Mouse (Mus musculus): ENCODE data around the gene Olfr320. TPM values are rescaled to one million over a fixed set of nuclear protein-coding genes. Genes with fewer than 3 reads are reported as not detected.

Gene Olfr320
- not detected in 2 replicates for polyA plus RNA-seq (2014; fragmentation: Nextera tagmentation; extraction: Ambion mirVana)

- Histone ChIP-seq H3K4me3 (ENCODE audit: low read depth, low read length) (no peak within 1 kb of the TSS), H3K9me3 (replicated peaks; ENCODE audit: control insufficient read depth, low read length) (no peaks in the 10 kb centered on the region), H3K27ac (ENCODE audit: low read depth, low read length) (no peak within 1 kb of the TSS), H3K9ac (ENCODE audit: low read length) (no peak within 1 kb of the TSS), H3K27me3 (replicated peaks; ENCODE audit: control insufficient read depth, insufficient read depth, low read length) (no peaks in the 10 kb centered on the region), H3K36me3 (ENCODE audit: control insufficient read depth, insufficient read depth, low read length) (no peaks in the 10 kb centered on the region), H3K4me2 (ENCODE audit: low read length) (no peak within 1 kb of the TSS), H3K4me1 (ENCODE audit: control insufficient read depth, insufficient read depth, low read length) (no peaks in the 10 kb centered on the region)
- DNase-seq (ENCODE audit: low spot score) (no peak), ATAC-seq (no peak)
- 82% methylated on average over 1 of the region's 1 CpGs for WGBS
Measured at GRCm38 (mm10) chr11:58680799-58681198, at the start of gene Olfr320. Gene Olfr320, plus strand, starts transcription at chr11:58681099.

GRCm38 (mm10) chr11:58634878-58635277, 46.0 kb upstream of the Olfr320 start:
- Histone ChIP-seq H3K4me3 (ENCODE audit: low read depth, low read length) (no peak overlapping the region), H3K9ac (ENCODE audit: low read length) (no peak overlapping the region), H3K27me3 (replicated peaks; ENCODE audit: control insufficient read depth, insufficient read depth, low read length) (peaks cover 1% of the 10 kb centered on the region; the same call in 1 of the 2 replicates), H3K27ac (ENCODE audit: low read depth, low read length) (no peak overlapping the region), H3K4me1 (ENCODE audit: control insufficient read depth, insufficient read depth, low read length) (no peaks in the 10 kb centered on the region), H3K36me3 (ENCODE audit: control insufficient read depth, insufficient read depth, low read length) (no peaks in the 10 kb centered on the region), H3K9me3 (replicated peaks; ENCODE audit: control insufficient read depth, low read length) (no peaks in the 10 kb centered on the region), H3K4me2 (ENCODE audit: low read length) (no peak overlapping the region)
- DNase-seq (ENCODE audit: low spot score) (no peak), ATAC-seq (no peak)
- WGBS, result 51% methylated on average over 4 of the region's 4 CpGs

GRCm38 (mm10) chr11:58636376-58636977, 44.4 kb upstream of the Olfr320 start:
- Histone ChIP-seq H3K4me1 (ENCODE audit: control insufficient read depth, insufficient read depth, low read length) (peaks cover 5% of the 10 kb centered on the region; the same call in 1 of the 2 replicates), H3K4me2 (ENCODE audit: low read length) (no peak overlapping the region), H3K9ac (ENCODE audit: low read length) (no peak overlapping the region), H3K9me3 (replicated peaks; ENCODE audit: control insufficient read depth, low read length) (no peaks in the 10 kb centered on the region), H3K4me3 (ENCODE audit: low read depth, low read length) (no peak overlapping the region), H3K36me3 (ENCODE audit: control insufficient read depth, insufficient read depth, low read length) (no peaks in the 10 kb centered on the region), H3K27me3 (replicated peaks; ENCODE audit: control insufficient read depth, insufficient read depth, low read length) (peaks cover 9% of the 10 kb centered on the region; the same call in 1 of the 2 replicates), H3K27ac (ENCODE audit: low read depth, low read length) (no peak overlapping the region)
- no peak; the same call in 1 of the 2 replicates for ATAC-seq
- DNase-seq (ENCODE audit: low spot score), result peak; percentile 64
- 20% methylated on average over 4 of the region's 4 CpGs for WGBS

- DNase-seq (ENCODE audit: low spot score) (no peak), ATAC-seq (no peak)
- H3K9me3 ChIP-seq (replicated peaks; ENCODE audit: control insufficient read depth, low read length), result no peaks in the 10 kb centered on the region
- no peak overlapping the region for H3K9ac ChIP-seq (ENCODE audit: low read length)
- peaks cover 9% of the 10 kb centered on the region; the same call in 1 of the 2 replicates for H3K27me3 ChIP-seq (replicated peaks; ENCODE audit: control insufficient read depth, insufficient read depth, low read length)
- no peak overlapping the region for H3K27ac ChIP-seq (ENCODE audit: low read depth, low read length)
- WGBS, result 69% methylated on average over 7 of the region's 7 CpGs
- no peaks in the 10 kb centered on the region for H3K36me3 ChIP-seq (ENCODE audit: control insufficient read depth, insufficient read depth, low read length)
- H3K4me2 ChIP-seq (ENCODE audit: low read length), result no peak overlapping the region
- H3K4me1 ChIP-seq (ENCODE audit: control insufficient read depth, insufficient read depth, low read length), result peaks cover 5% of the 10 kb centered on the region; the same call in 1 of the 2 replicates
- no peak overlapping the region for H3K4me3 ChIP-seq (ENCODE audit: low read depth, low read length)
Measured at GRCm38 (mm10) chr11:58638176-58638701, 42.7 kb upstream of the Olfr320 start.

- H3K27ac ChIP-seq (ENCODE audit: low read depth, low read length), result no peak within 1 kb of the TSS
- H3K36me3 ChIP-seq (ENCODE audit: control insufficient read depth, insufficient read depth, low read length), result no peaks in the 10 kb centered on the region
- H3K9me3 ChIP-seq (replicated peaks; ENCODE audit: control insufficient read depth, low read length), result no peaks in the 10 kb centered on the region
- DNase-seq (ENCODE audit: low spot score) (peak; percentile 31), ATAC-seq (0 out of 2 replicates have a peak, but pooled peaks have one; percentile 23)
- peaks cover 9% of the 10 kb centered on the region; the same call in 1 of the 2 replicates for H3K27me3 ChIP-seq (replicated peaks; ENCODE audit: control insufficient read depth, insufficient read depth, low read length)
- peak within 1 kb of the TSS; percentile 35 for H3K4me3 ChIP-seq (ENCODE audit: low read depth, low read length)
- H3K4me2 ChIP-seq (ENCODE audit: low read length), result peak within 1 kb of the TSS; percentile 81
- H3K4me1 ChIP-seq (ENCODE audit: control insufficient read depth, insufficient read depth, low read length), result peaks cover 5% of the 10 kb centered on the region; the same call in 1 of the 2 replicates
- 3% methylated on average over 34 of the region's 34 CpGs for WGBS
- H3K9ac ChIP-seq (ENCODE audit: low read length), result peak within 1 kb of the TSS; percentile 58
Measured at GRCm38 (mm10) chr11:58640272-58640867, 40.5 kb upstream of the Olfr320 start, which contains the start of gene Trim58. Gene Trim58, plus strand, starts transcription at chr11:58640465.

GRCm38 (mm10) chr11:58641057-58641456, 39.8 kb upstream of the Olfr320 start:
- H3K4me3 ChIP-seq (ENCODE audit: low read depth, low read length), result peak overlapping the region; percentile 35; the same call in 1 of the 2 replicates
- 28% methylated on average over 14 of the region's 14 CpGs for WGBS
- H3K4me1 ChIP-seq (ENCODE audit: control insufficient read depth, insufficient read depth, low read length), result peaks cover 5% of the 10 kb centered on the region; the same call in 1 of the 2 replicates
- no peaks in the 10 kb centered on the region for H3K9me3 ChIP-seq (replicated peaks; ENCODE audit: control insufficient read depth, low read length)
- H3K9ac ChIP-seq (ENCODE audit: low read length), result peak overlapping the region; percentile 58; the same call in 1 of the 2 replicates
- no peak overlapping the region for H3K27ac ChIP-seq (ENCODE audit: low read depth, low read length)
- H3K36me3 ChIP-seq (ENCODE audit: control insufficient read depth, insufficient read depth, low read length), result no peaks in the 10 kb centered on the region
- ATAC-seq (no peak), DNase-seq (ENCODE audit: low spot score) (no peak)
- H3K27me3 ChIP-seq (replicated peaks; ENCODE audit: control insufficient read depth, insufficient read depth, low read length), result peaks cover 9% of the 10 kb centered on the region; the same call in 1 of the 2 replicates
- peak overlapping the region; percentile 81 for H3K4me2 ChIP-seq (ENCODE audit: low read length)

GRCm38 (mm10) chr11:58641638-58642358, 39.1 kb upstream of the Olfr320 start:
- H3K9ac ChIP-seq (ENCODE audit: low read length), result no peak overlapping the region
- peaks cover 9% of the 10 kb centered on the region; the same call in 1 of the 2 replicates for H3K27me3 ChIP-seq (replicated peaks; ENCODE audit: control insufficient read depth, insufficient read depth, low read length)
- H3K36me3 ChIP-seq (ENCODE audit: control insufficient read depth, insufficient read depth, low read length), result no peaks in the 10 kb centered on the region
- peaks cover 5% of the 10 kb centered on the region; the same call in 1 of the 2 replicates for H3K4me1 ChIP-seq (ENCODE audit: control insufficient read depth, insufficient read depth, low read length)
- H3K27ac ChIP-seq (ENCODE audit: low read depth, low read length), result no peak overlapping the region
- 79% methylated on average over 13 of the region's 13 CpGs for whole genome bisulfite sequencing
- H3K4me3 ChIP-seq (ENCODE audit: low read depth, low read length), result no peak overlapping the region
- no peaks in the 10 kb centered on the region for H3K9me3 ChIP-seq (replicated peaks; ENCODE audit: control insufficient read depth, low read length)
- DNase-seq (ENCODE audit: low spot score), result no peak
- ATAC-seq, result no peak
- H3K4me2 ChIP-seq (ENCODE audit: low read length), result no peak overlapping the region

GRCm38 (mm10) chr11:58643350-58643749, 37.5 kb upstream of the Olfr320 start:
- Histone ChIP-seq H3K27me3 (replicated peaks; ENCODE audit: control insufficient read depth, insufficient read depth, low read length) (peaks cover 9% of the 10 kb centered on the region; the same call in 1 of the 2 replicates), H3K36me3 (ENCODE audit: control insufficient read depth, insufficient read depth, low read length) (no peaks in the 10 kb centered on the region), H3K4me3 (ENCODE audit: low read depth, low read length) (no peak overlapping the region), H3K9ac (ENCODE audit: low read length) (no peak overlapping the region), H3K4me2 (ENCODE audit: low read length) (no peak overlapping the region), H3K4me1 (ENCODE audit: control insufficient read depth, insufficient read depth, low read length) (peaks cover 5% of the 10 kb centered on the region; the same call in 1 of the 2 replicates), H3K27ac (ENCODE audit: low read depth, low read length) (no peak overlapping the region), H3K9me3 (replicated peaks; ENCODE audit: control insufficient read depth, low read length) (no peaks in the 10 kb centered on the region)
- peak; percentile 52 for DNase-seq (ENCODE audit: low spot score)
- no peak for ATAC-seq
- 31% methylated on average over 6 of the region's 6 CpGs for WGBS
